Mouse (Mus musculus) neural tube, embryonic 14.5 days (tissue): Measurements from ENCODE around the gene Myb. TPM values are rescaled to one million over a fixed set of nuclear protein-coding genes. Genes with fewer than 3 reads are reported as not detected.
A peak's percentile ranks its signal among the peaks of the same experiment; 100 is the strongest.

Experiments
- ATAC-seq: fragments of 200-750 bp; cut with Nextera tagmentation; 2 replicates; pipeline ENCODE4 v1.8.0; 2017; ENCODE audit warnings: low read depth, mild to moderate bottlenecking, moderate TSS enrichment, moderate library complexity
- H3K27ac ChIP-seq: fragments of 300-500 bp; sonication (generic); 2 replicates; pipeline ENCODE4 v1.5.1; 2014; ENCODE audit warnings: low read depth, mild to moderate bottlenecking, control low read depth, low read length, moderate library complexity, mixed read lengths
- H3K27me3 ChIP-seq: fragments of 300-500 bp; sonication (generic); 2 replicates; pipeline ENCODE4 v1.6.1; 2014; ENCODE audit warnings: low read length; ENCODE audit not compliant: control insufficient read depth, insufficient read depth
- H3K36me3 ChIP-seq: fragments of 300-500 bp; sonication (generic); 2 replicates; pipeline ENCODE4 v1.6.1; 2014; ENCODE audit warnings: low read length, mixed read lengths; ENCODE audit not compliant: control insufficient read depth, insufficient read depth
- H3K4me1 ChIP-seq: fragments of 300-500 bp; sonication (generic); 2 replicates; pipeline ENCODE4 v1.6.1; 2014; ENCODE audit warnings: low read length; ENCODE audit not compliant: control insufficient read depth, insufficient read depth
- H3K4me2 ChIP-seq: fragments of 300-500 bp; sonication (generic); 2 replicates; pipeline ENCODE4 v1.6.1; 2014; ENCODE audit warnings: mild to moderate bottlenecking, low read depth, low read length, control low read depth
- H3K4me3 ChIP-seq: fragments of 300-500 bp; sonication (generic); 2 replicates; pipeline ENCODE4 v1.5.1; 2014; ENCODE audit warnings: low read depth, low read length, control low read depth, mixed read lengths
- H3K9ac ChIP-seq: fragments of 300-500 bp; sonication (generic); replicated peaks from 2 replicates; pipeline ENCODE4 v1.6.1; 2014; ENCODE audit warnings: low read depth, mild to moderate bottlenecking, control low read depth, low read length, mixed read lengths
- H3K9me3 ChIP-seq: fragments of 300-500 bp; sonication (generic); 2 replicates; pipeline ENCODE4 v1.6.1; 2016; ENCODE audit warnings: low read length; ENCODE audit not compliant: control insufficient read depth
- WGBS: fragments of 180-500 bp; shearing (Covaris S2); extraction: QIAGEN DNeasy Blood & Tissue Kit; methylation state at CpG from one replicate; pipeline ENCODE4 v1.1.7; 2014; 5-methylcytosine and 5-hydroxymethylcytosine counted together
- polyA plus RNA-seq: library from polyadenylated mRNA; unstranded; fragments of >200 nt; fragmentation: Nextera tagmentation; extraction: Ambion mirVana; gene quantifications from 2 replicates; pipeline ENCODE4 v1.2.1, GENCODE M21; 2014

Gene Myb
- polyA plus RNA-seq, 1 experiment from 2014 or later = 2.3 TPM

GRCm38 (mm10) chr10:21085044-21085443, 75.7 kb downstream of the Myb start:
- Histone ChIP-seq H3K4me3 (no peak overlapping the region), H3K36me3 (no peaks in the 10 kb centered on the region), H3K27me3 (no peaks in the 10 kb centered on the region), H3K27ac (no peak overlapping the region), H3K4me1 (no peaks in the 10 kb centered on the region), H3K4me2 (no peak overlapping the region), H3K9me3 (no peaks in the 10 kb centered on the region), H3K9ac (no peak overlapping the region)
- ATAC-seq = no peak
- WGBS = 84% methylated on average over 5 of the region's 5 CpGs

DNA sequence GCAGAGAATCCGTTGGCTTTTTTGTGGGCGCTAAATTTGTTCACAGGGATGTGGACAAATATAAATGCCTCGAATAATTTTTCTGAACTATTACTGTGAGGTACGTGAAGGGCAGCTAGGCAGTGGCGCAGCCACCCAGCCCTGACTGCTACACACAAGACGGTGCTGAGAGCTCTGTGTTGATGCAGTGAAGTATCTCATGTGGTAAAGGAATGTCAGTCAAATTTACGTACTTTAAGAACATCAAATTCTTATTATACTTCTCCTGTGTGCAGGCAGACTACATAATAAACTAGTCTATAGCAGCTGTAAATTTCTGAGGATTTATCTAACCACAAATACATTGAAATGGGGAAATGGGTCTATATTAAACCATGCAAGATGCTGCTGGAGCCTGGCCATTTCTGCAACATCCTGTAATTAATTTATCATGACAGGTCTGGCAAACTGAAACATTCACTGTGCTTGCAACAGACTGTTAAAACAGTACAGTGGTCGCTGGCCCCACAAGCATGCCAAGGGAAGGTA, 77.3 kb downstream of the Myb start:
- Histone ChIP-seq H3K9me3 (no peaks in the 10 kb centered on the region), H3K27ac (no peak overlapping the region), H3K9ac (no peak overlapping the region), H3K27me3 (no peaks in the 10 kb centered on the region), H3K4me3 (no peak overlapping the region), H3K4me2 (no peak overlapping the region), H3K36me3 (no peaks in the 10 kb centered on the region), H3K4me1 (no peaks in the 10 kb centered on the region)
- 53% methylated on average over 8 of the region's 8 CpGs for WGBS
- peak; percentile 68; the same call in 1 of the 2 replicates for ATAC-seq

GRCm38 (mm10) chr10:21082447-21082846, 78.3 kb downstream of the Myb start:
- H3K36me3 ChIP-seq = no peaks in the 10 kb centered on the region
- no peaks in the 10 kb centered on the region for H3K27me3 ChIP-seq
- ATAC-seq = peak; percentile 47; the same call in 1 of the 2 replicates
- no peak overlapping the region for H3K9ac ChIP-seq
- no peaks in the 10 kb centered on the region for H3K4me1 ChIP-seq
- no peaks in the 10 kb centered on the region for H3K9me3 ChIP-seq
- no peak overlapping the region for H3K4me2 ChIP-seq
- 22% methylated on average over 8 of the region's 8 CpGs for WGBS
- H3K4me3 ChIP-seq = no peak overlapping the region
- H3K27ac ChIP-seq = no peak overlapping the region

- Histone ChIP-seq H3K27ac (no peak overlapping the region), H3K27me3 (no peaks in the 10 kb centered on the region), H3K4me3 (no peak overlapping the region), H3K4me1 (no peaks in the 10 kb centered on the region), H3K9me3 (no peaks in the 10 kb centered on the region), H3K9ac (no peak overlapping the region), H3K36me3 (no peaks in the 10 kb centered on the region; the same call in 1 of the 2 replicates), H3K4me2 (no peak overlapping the region)
- WGBS = 81% methylated on average over 14 of the region's 14 CpGs
- no peak for ATAC-seq
These were observed 83.5 kb downstream of the Myb start for GRCm38 (mm10) chr10:21077151-21077719.

DNA sequence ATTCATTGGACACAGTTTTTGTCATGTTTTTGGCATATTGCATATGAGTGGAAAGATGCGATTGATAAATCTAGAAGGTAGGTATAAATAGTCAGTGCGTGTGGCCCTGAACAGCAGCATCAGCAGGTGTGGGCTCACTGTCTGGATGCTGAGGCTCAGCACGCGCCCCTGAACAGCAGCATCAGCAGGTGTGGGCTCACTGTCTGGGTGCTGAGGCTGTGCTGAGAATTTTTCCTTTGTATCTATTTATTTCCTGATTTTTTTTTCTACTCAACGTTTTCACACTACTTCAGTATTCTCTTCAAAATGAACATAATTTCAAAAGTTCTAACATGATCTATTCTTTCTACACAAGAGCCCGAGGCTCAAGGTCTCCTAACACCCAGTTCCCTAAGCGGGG, 84.1 kb downstream of the Myb start:
- H3K36me3 ChIP-seq = no peaks in the 10 kb centered on the region; the same call in 1 of the 2 replicates
- H3K4me1 ChIP-seq = no peaks in the 10 kb centered on the region
- no peak overlapping the region for H3K4me2 ChIP-seq
- 90% methylated on average over 7 of the region's 7 CpGs for WGBS
- no peak for ATAC-seq
- H3K27me3 ChIP-seq = no peaks in the 10 kb centered on the region
- no peaks in the 10 kb centered on the region for H3K9me3 ChIP-seq
- H3K9ac ChIP-seq = no peak overlapping the region
- no peak overlapping the region for H3K27ac ChIP-seq
- no peak overlapping the region for H3K4me3 ChIP-seq

DNA sequence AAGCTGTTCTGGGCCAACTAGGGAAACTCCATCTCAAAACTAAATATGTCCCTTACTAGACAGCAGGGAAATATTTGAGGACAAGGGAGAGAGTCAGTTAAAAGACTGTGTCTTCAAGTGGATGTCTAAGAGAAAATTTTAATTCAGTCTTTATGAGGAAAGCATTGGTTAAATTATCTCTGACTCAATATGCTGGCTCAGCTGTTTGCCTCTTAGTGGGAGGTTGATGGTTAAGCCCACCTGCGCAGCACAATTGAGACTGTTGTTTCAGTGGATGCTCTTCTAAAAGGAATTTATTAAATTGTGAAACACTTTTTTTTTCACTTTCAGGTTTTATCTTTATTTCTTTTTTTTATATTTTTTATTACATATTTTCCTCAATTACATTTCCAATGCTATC, 84.6 kb downstream of the Myb start:
- Histone ChIP-seq H3K27ac (no peak overlapping the region), H3K4me2 (no peak overlapping the region), H3K27me3 (no peaks in the 10 kb centered on the region), H3K36me3 (no peaks in the 10 kb centered on the region; the same call in 1 of the 2 replicates), H3K4me3 (no peak overlapping the region), H3K4me1 (no peaks in the 10 kb centered on the region), H3K9ac (no peak overlapping the region), H3K9me3 (no peaks in the 10 kb centered on the region)
- ATAC-seq = no peak
- WGBS = 94% methylated on average over 1 of the region's 1 CpGs

Other genes starting within 250 kb of the Myb start
- 130 and 150 TPM in 2 replicates for gene Ahi1, start 208.4 kb downstream of the Myb start, polyA plus RNA-seq
- 97.5 and 107 TPM in 2 replicates for gene Hbs1l, start 135.0 kb upstream of the Myb start, polyA plus RNA-seq
- 0.18 and 0.20 TPM in 2 replicates for gene Aldh8a1, start 216.3 kb upstream of the Myb start, polyA plus RNA-seq